Mouse (Mus musculus) inflammation-experienced regulatory T-cells (primary cell): Measurements from ENCODE around the gene Tcerg1l. TPM values are rescaled to one million over a fixed set of nuclear protein-coding genes. Genes with fewer than 3 reads are reported as not detected.

Source experiments
- polyA plus RNA-seq, 2 experiments: library from polyadenylated mRNA; unstranded; fragments of 100-300 nt; shearing (Covaris generic); gene quantifications; one replicate each; pipeline ENCODE4 v1.2.1; 2017

Tcerg1l gene
- polyA plus RNA-seq: not detected

GRCm38 (mm10) chr7:138397485-138398181, at the start of gene Tcerg1l:
TSS of gene Tcerg1l (minus strand) at chr7:138397730.

